Mouse (Mus musculus) C2C12 (cell line): ENCODE measurements around the gene Akap13. TPM values are rescaled to one million over a fixed set of nuclear protein-coding genes. Genes with fewer than 3 reads are reported as not detected.
"Not testable (repeated sequence)": the region's sequence is repeated elsewhere in the genome, so short reads cannot be mapped to it uniquely, and the experiment has no call there.

Experiments used
- H3K27me3 ChIP-seq: one replicate; pipeline ENCODE4 v1.6.1; 2011; ENCODE audit not compliant: control insufficient read depth, insufficient read depth, insufficient read length
- H3K36me3 ChIP-seq: one replicate; pipeline ENCODE4 v1.6.1; 2011; ENCODE audit not compliant: control insufficient read depth, insufficient read depth
- H3K4me3 ChIP-seq: one replicate; pipeline ENCODE4 v1.5.1; 2011; ENCODE audit warnings: mild to moderate bottlenecking, control low read depth; ENCODE audit not compliant: poor library complexity, insufficient read depth, severe bottlenecking
- H3K79me2 ChIP-seq: one replicate; pipeline ENCODE4 v1.6.1; 2011; ENCODE audit not compliant: control insufficient read depth, insufficient read depth
- H3K79me3 ChIP-seq: one replicate; pipeline ENCODE4 v1.6.1; 2011; ENCODE audit warnings: low read depth, control low read depth
- H3ac ChIP-seq: one replicate; pipeline ENCODE3; 2011; ENCODE audit warnings: low read depth; ENCODE audit not compliant: control insufficient read depth, insufficient read length
- CEBPB ChIP-seq: IDR thresholded peaks from one replicate; pipeline ENCODE4 v1.6.1; 2011; ENCODE audit warnings: low read depth, mild to moderate bottlenecking, control low read depth, moderate library complexity
- CTCF ChIP-seq: IDR thresholded peaks from one replicate; pipeline ENCODE4 v1.5.1; 2011; ENCODE audit not compliant: control insufficient read depth, insufficient read depth, insufficient read length
- FOSL1 ChIP-seq: IDR thresholded peaks from one replicate; pipeline ENCODE4 v1.8.0; 2011; ENCODE audit warnings: mild to moderate bottlenecking, low read length; ENCODE audit not compliant: poor library complexity, insufficient read depth, severe bottlenecking
- MAX ChIP-seq: IDR thresholded peaks from one replicate; pipeline ENCODE4 v1.6.1; 2011; ENCODE audit warnings: mild to moderate bottlenecking, control low read depth
- MYOD1 ChIP-seq: IDR thresholded peaks from one replicate; pipeline ENCODE4 v1.6.1; 2011; ENCODE audit warnings: low read depth; ENCODE audit not compliant: control insufficient read depth, insufficient read length
- MYOG ChIP-seq: IDR thresholded peaks from one replicate; pipeline ENCODE4 v1.6.1; 2011; ENCODE audit not compliant: control insufficient read depth, insufficient read length; ENCODE audit errors: extremely low read depth
- USF1 ChIP-seq: IDR thresholded peaks from one replicate; pipeline ENCODE4 v1.6.1; 2011; ENCODE audit warnings: low read depth, mild to moderate bottlenecking, control low read depth, moderate library complexity
- polyA plus RNA-seq: library from polyadenylated mRNA; unstranded; fragments of >200 nt; fragmentation: generic; extraction: Trizol; gene quantifications from one replicate; pipeline ENCODE4 v1.2.1, GENCODE M21; 2012; ENCODE audit warnings: missing spikeins

Gene Akap13
- polyA plus RNA-seq, 1 experiment = 11.1 TPM

GRCm38 (mm10) chr7:75755861-75756449 lies 300.6 kb downstream of the Akap13 start:
- Histone ChIP-seq H3K79me2 (no peaks in the 10 kb centered on the region), H3K27me3 (no peaks in the 10 kb centered on the region)

DNA sequence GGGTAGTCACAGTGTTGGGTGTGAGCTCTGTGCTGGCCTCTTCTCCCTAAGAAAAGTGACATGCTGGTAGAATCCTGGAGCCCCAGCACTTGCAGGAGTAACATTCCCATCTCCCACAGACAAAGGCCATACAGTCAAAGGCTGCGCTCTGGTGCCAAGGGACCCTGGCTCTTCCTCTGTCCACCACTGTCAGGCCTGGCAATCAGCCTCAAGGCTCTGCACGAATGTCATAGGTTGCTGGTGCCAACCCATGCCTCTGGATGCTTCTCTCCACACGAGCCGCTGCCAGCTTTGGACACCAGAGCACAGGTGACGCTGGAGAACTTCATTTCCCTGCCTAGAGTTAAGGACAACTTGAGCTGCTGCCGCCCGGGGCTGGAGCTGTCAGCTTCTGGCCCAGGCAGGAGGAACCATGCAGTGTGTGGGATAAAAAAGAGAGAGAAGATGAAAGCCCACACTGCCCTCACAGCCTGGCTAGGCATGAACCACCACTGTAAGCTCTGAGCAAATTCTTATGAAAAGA lies 304.7 kb downstream of the Akap13 start:
- Histone ChIP-seq H3K79me2 (no peaks in the 10 kb centered on the region), H3K27me3 (no peaks in the 10 kb centered on the region), H3K36me3 (no peaks in the 10 kb centered on the region), H3K79me3 (no peaks in the 10 kb centered on the region), H3ac (no peak overlapping the region), H3K4me3 (no peak overlapping the region)
- TF ChIP-seq CEBPB (no peak), MAX (no peak), MYOD1 (no peak), CTCF (no peak), USF1 (no peak), FOSL1 (no peak), MYOG (no peak)

More at GRCm38 (mm10) chr7:75755861-75756449, 300.6 kb downstream of the Akap13 start:
- Histone ChIP-seq H3K79me3 (no peaks in the 10 kb centered on the region), H3K36me3 (peaks cover 5% of the 10 kb centered on the region), H3ac (no peak overlapping the region), H3K4me3 (no peak overlapping the region)
- TF ChIP-seq USF1 = no peak
- TF ChIP-seq MYOG = no peak
- no peak for TF ChIP-seq MAX
- no peak for TF ChIP-seq MYOD1
- TF ChIP-seq FOSL1 = no peak
- TF ChIP-seq CTCF = no peak
- TF ChIP-seq CEBPB = no peak

- H3ac ChIP-seq, H3K79me3 ChIP-seq, H3K4me3 ChIP-seq, H3K36me3 ChIP-seq, H3K27me3 ChIP-seq, H3K79me2 ChIP-seq: not testable (repeated sequence)
These were observed 305.5 kb downstream of the Akap13 start for GRCm38 (mm10) chr7:75760661-75761319.

DNA sequence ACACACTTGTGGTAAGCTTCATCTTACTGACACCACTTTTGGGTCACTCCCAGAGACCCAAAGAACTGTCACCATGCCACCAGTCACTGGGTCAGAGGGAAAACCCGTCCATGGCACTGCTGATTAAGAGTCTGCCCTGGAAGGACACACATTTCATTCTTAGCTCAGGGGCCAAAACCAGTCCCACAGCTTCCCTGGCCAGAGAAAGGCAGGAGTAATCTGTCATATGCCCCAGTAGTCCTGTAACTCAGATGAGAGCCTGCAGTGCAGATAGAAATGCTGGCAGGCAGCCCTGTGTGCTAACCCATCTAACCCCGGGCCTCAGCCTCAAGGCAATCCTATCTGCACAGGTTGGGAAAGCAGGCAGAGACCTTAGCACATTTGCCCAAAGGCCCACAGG lies 306.9 kb downstream of the Akap13 start:
- not testable (repeated sequence) for H3ac ChIP-seq, H3K27me3 ChIP-seq, H3K79me2 ChIP-seq, H3K79me3 ChIP-seq, H3K36me3 ChIP-seq, H3K4me3 ChIP-seq

GRCm38 (mm10) chr7:75767080-75767769 lies 311.9 kb downstream of the Akap13 start:
- not testable (repeated sequence) for H3K27me3 ChIP-seq, H3K4me3 ChIP-seq, H3K79me3 ChIP-seq, H3ac ChIP-seq, H3K79me2 ChIP-seq
- H3K36me3 ChIP-seq = peaks cover 28% of the 10 kb centered on the region

DNA sequence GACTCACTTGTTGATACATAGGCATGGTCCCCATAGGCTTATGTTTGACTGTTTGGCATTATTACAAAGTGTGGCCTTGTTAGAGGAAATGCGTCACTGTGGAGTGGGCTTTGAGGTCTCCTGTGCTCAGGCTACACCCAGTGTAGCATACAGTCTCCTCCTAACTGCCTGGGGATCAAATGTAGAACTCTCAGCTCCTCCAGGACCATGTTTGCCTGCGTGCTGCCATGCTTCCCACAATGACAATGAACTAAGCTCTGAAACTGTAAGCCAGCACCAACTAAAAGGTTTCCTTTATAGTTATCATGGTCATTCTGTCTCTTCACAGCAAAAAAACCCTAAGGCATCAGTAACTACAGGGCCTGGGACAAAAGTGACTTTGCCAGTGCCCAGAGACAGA lies 312.8 kb downstream of the Akap13 start:
- peaks cover 34% of the 10 kb centered on the region for H3K36me3 ChIP-seq

More for the DNA sequence above, 312.8 kb downstream of the Akap13 start:
- TF ChIP-seq MYOG = no peak
- no peak for TF ChIP-seq CEBPB
- no peak for TF ChIP-seq USF1
- TF ChIP-seq FOSL1 = no peak
- Histone ChIP-seq H3K79me3 (peaks cover 2% of the 10 kb centered on the region), H3K4me3 (no peak overlapping the region), H3K79me2 (no peaks in the 10 kb centered on the region), H3ac (no peak overlapping the region), H3K27me3 (no peaks in the 10 kb centered on the region)
